Mouse (Mus musculus) midbrain, embryonic 14.5 days (tissue): Measurements from ENCODE around the gene Gm21985. TPM values are rescaled to one million over a fixed set of nuclear protein-coding genes. Genes with fewer than 3 reads are reported as not detected.

Source experiments
- ATAC-seq: fragments of 200-750 bp; cut with Nextera tagmentation; 2 replicates; pipeline ENCODE4 v1.8.0; 2017; ENCODE audit warnings: moderate number of reproducible peaks, moderate library complexity; ENCODE audit not compliant: low FRiP score, low TSS enrichment
- DNase-seq: peaks from one replicate; pipeline ENCODE4 v3.0.0-alpha.2; 2015
- H3K27ac ChIP-seq: fragments of 300-500 bp; sonication (generic); replicated peaks from 2 replicates; pipeline ENCODE4 v1.5.1; 2014; ENCODE audit warnings: mild to moderate bottlenecking, low read depth, low read length, moderate library complexity
- H3K27me3 ChIP-seq: fragments of 300-500 bp; sonication (generic); 2 replicates; pipeline ENCODE4 v1.6.1; 2014; ENCODE audit warnings: low read length, control low read depth, mixed read lengths; ENCODE audit not compliant: control insufficient read depth, insufficient read depth
- H3K36me3 ChIP-seq: fragments of 300-500 bp; sonication (generic); 2 replicates; pipeline ENCODE4 v1.6.1; 2014; ENCODE audit warnings: low read length, control low read depth; ENCODE audit not compliant: control insufficient read depth, insufficient read depth
- H3K4me1 ChIP-seq: fragments of 300-500 bp; sonication (generic); 2 replicates; pipeline ENCODE4 v1.6.1; 2014; ENCODE audit warnings: mild to moderate bottlenecking, antibody characterized with exemption, low read length, control low read depth; ENCODE audit not compliant: control insufficient read depth, insufficient read depth
- H3K4me2 ChIP-seq: fragments of 300-500 bp; sonication (generic); 2 replicates; pipeline ENCODE4 v1.6.1; 2014; ENCODE audit warnings: mild to moderate bottlenecking, low read length, moderate library complexity
- H3K4me3 ChIP-seq: fragments of 300-500 bp; sonication (generic); replicated peaks from 2 replicates; pipeline ENCODE4 v1.5.1; 2014; ENCODE audit warnings: low read depth, low read length
- H3K9ac ChIP-seq: fragments of 300-500 bp; sonication (generic); replicated peaks from 2 replicates; pipeline ENCODE4 v1.6.1; 2014; ENCODE audit warnings: mild to moderate bottlenecking, low read length, moderate library complexity
- H3K9me3 ChIP-seq: fragments of 300-500 bp; sonication (generic); 2 replicates; pipeline ENCODE4 v1.6.1; 2016; ENCODE audit warnings: low read length, control low read depth, mixed read lengths; ENCODE audit not compliant: control insufficient read depth
- WGBS: fragments of 180-500 bp; shearing (Covaris S2); extraction: QIAGEN DNeasy Blood & Tissue Kit; methylation state at CpG from one replicate; pipeline ENCODE4 v1.1.7; 2014; 5-methylcytosine and 5-hydroxymethylcytosine counted together
- polyA plus RNA-seq: library from polyadenylated mRNA; unstranded; fragments of >200 nt; fragmentation: Nextera tagmentation; extraction: Ambion mirVana; gene quantifications from 2 replicates; pipeline ENCODE4 v1.2.1, GENCODE M21; 2014

The Gm21985 gene
- polyA plus RNA-seq, 1 experiment from 2014 or later = not detected

DNA sequence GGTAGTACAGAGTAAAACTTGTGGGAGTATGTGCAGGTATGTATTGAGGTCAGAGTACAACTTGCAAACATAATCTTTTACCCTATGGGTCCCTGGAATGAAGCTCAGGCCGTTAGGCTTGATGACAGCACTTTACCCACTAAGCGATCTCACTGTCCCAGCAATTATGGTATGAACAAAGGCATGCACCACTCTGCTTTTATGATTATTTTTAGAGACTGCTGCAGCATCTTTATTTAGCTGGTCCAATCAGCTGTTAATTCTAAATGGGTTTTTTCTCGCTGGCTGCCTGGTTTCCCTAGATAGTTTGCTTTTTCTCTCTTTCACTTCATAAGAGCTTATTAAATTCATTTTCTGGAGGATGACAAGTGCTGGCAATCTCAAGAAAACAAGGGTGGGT is 30.1 kb downstream of the Gm21985 start:
- Histone ChIP-seq H3K9ac (no peak overlapping the region), H3K4me2 (no peak overlapping the region), H3K4me1 (no peaks in the 10 kb centered on the region), H3K27ac (no peak overlapping the region), H3K4me3 (no peak overlapping the region), H3K36me3 (no peaks in the 10 kb centered on the region), H3K9me3 (no peaks in the 10 kb centered on the region), H3K27me3 (no peaks in the 10 kb centered on the region)
- ATAC-seq (no peak), DNase-seq (no peak)
- WGBS = 83% methylated on average over 3 of the region's 3 CpGs

DNA sequence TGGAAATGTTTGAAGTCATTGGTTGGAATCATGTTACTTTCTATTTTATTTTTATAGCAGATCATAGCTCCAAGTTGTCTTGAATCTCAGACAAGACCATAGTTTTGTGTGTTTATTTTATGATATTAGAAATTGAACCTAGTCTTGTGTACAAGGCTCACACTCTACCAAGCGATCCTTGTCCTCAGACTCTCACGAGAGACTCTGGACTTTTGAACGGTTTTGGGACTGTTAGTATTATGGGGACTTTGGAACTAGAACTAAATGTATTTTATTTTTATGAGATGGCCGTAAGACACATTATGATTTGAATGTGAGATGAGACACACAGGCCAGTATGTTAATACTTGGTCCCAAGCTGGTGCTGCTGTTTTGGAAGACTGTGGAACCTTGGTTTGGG is 32.1 kb downstream of the Gm21985 start:
- no peak overlapping the region for H3K27ac ChIP-seq
- H3K27me3 ChIP-seq = no peaks in the 10 kb centered on the region
- no peak overlapping the region for H3K9ac ChIP-seq
- DNase-seq (no peak), ATAC-seq (no peak)
- H3K4me2 ChIP-seq = no peak overlapping the region
- H3K4me1 ChIP-seq = no peaks in the 10 kb centered on the region
- H3K4me3 ChIP-seq = no peak overlapping the region
- H3K9me3 ChIP-seq = no peaks in the 10 kb centered on the region
- no peaks in the 10 kb centered on the region for H3K36me3 ChIP-seq
- WGBS = 94% methylated on average over 4 of the region's 4 CpGs

DNA sequence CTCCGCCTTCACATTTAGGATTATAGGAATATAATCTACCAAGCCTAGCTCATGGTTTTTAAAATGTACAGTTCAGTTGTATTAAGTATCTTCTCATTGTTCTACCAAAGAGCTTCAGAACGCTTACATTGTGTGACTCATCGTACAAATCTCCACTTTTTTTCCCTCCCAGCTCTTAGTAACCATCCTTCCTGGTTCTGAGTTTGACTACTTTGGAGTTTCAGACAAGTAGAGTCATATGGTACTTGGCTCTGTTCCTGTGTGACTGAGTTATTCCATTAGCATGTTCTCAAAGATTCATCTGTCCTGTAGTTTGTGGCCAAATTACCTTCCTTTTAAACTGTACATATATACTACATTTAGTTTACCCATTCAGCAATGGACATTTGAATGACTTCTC is 42.6 kb downstream of the Gm21985 start:
- Histone ChIP-seq H3K36me3 (no peaks in the 10 kb centered on the region), H3K4me3 (no peak overlapping the region), H3K27ac (no peak overlapping the region), H3K9me3 (no peaks in the 10 kb centered on the region), H3K9ac (no peak overlapping the region), H3K27me3 (no peaks in the 10 kb centered on the region), H3K4me2 (no peak overlapping the region), H3K4me1 (no peaks in the 10 kb centered on the region)
- DNase-seq = no peak
- WGBS = 98% methylated on average over 3 of the region's 3 CpGs
- ATAC-seq = no peak

DNA sequence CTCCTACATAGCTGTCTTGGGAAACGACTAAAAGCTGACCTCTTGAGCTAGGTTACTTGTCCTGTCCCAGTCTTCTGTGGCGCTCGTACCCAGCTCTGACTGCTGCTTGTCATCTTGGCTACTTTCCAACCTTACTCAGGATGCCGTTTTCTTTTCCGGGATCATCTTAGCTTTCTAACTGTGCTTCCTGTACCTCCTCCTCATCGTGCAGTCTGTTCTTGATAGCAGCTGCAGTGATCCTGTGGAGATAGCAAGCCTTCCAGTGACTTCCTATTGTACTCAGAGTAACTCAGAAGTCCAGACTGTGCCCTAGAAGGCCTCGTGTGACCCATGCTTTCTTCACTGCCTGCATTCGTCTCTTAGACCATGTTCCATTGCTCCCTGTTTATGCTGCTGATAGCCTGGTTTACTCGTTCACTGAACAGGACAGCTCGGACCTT is 43.1 kb downstream of the Gm21985 start:
- ATAC-seq = no peak
- no peak overlapping the region for H3K4me3 ChIP-seq
- no peaks in the 10 kb centered on the region for H3K9me3 ChIP-seq
- 84% methylated on average over 10 of the region's 10 CpGs for WGBS
- H3K27me3 ChIP-seq = no peaks in the 10 kb centered on the region
- H3K4me2 ChIP-seq = no peak overlapping the region
- H3K4me1 ChIP-seq = no peaks in the 10 kb centered on the region
- no peak for DNase-seq
- H3K27ac ChIP-seq = no peak overlapping the region
- no peaks in the 10 kb centered on the region for H3K36me3 ChIP-seq
- no peak overlapping the region for H3K9ac ChIP-seq

DNA sequence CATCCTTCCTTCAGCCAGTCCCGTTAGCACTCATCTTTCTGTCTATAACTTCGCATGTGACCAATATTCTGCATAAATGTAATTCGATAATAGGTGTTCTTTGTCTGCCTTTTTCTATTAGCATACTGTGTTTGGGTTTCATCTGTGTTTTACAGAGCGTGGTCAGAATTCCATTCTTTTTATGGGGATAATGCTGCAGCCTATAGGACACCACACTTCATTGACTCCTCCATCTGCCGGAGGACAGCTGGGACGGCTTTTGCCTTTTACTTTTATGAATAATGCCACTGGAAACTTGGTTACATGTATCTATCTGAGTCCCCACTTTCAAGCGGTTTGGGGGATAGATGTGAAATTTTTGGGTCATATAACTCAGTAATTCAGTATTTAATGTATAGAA is 49.5 kb downstream of the Gm21985 start:
- 84% methylated on average over 7 of the region's 7 CpGs for WGBS
- no peak for ATAC-seq
- no peaks in the 10 kb centered on the region for H3K36me3 ChIP-seq
- DNase-seq = no peak
- no peak overlapping the region for H3K4me2 ChIP-seq
- no peak overlapping the region for H3K9ac ChIP-seq
- H3K4me3 ChIP-seq = no peak overlapping the region
- H3K9me3 ChIP-seq = no peaks in the 10 kb centered on the region
- H3K4me1 ChIP-seq = no peaks in the 10 kb centered on the region
- H3K27me3 ChIP-seq = no peaks in the 10 kb centered on the region
- H3K27ac ChIP-seq = no peak overlapping the region

DNA sequence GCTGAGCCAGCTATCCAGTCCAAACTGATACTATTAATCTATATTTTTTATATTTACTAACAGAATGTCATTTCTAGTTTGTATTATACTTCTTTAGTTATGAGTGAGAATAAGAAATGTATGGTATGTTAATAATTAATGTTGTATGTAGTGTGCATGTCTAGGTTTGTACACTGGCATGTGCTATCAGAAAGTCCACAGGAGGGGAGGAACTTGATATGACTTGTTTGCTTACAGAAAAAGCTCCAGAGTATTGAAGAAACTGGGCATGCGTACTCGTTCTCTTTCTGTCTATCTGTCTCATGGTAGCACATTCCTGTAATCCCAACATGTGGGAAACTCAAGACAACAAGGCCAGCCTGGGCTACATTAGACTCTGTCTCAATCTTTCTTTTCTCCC is 52.1 kb downstream of the Gm21985 start:
- ATAC-seq (no peak), DNase-seq (no peak)
- Histone ChIP-seq H3K27ac (no peak overlapping the region), H3K9me3 (no peaks in the 10 kb centered on the region), H3K27me3 (no peaks in the 10 kb centered on the region), H3K9ac (no peak overlapping the region), H3K4me1 (no peaks in the 10 kb centered on the region), H3K36me3 (no peaks in the 10 kb centered on the region), H3K4me2 (no peak overlapping the region), H3K4me3 (no peak overlapping the region)
- 86% methylated on average over 2 of the region's 2 CpGs for WGBS

DNA sequence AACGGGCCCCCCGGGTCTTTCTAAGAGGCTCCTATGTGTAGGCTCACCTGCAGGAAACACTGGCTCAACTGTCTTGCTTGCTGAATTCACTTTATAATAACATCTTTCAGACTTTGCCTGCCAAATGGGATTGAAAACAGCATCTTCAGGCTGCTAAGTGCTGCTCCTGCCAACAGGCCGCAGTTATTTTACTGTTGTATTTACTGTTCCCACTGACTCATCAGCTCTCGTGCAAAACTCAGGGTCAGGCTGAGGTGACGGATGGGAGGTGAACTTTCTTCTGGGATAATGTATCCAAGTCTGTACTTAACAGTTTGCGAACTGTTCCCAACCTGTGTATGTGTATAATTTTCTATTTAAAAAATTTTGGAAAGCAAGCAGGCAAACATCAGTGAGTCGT is 52.8 kb downstream of the Gm21985 start:
- DNase-seq = no peak
- H3K9ac ChIP-seq = no peak overlapping the region
- no peaks in the 10 kb centered on the region for H3K9me3 ChIP-seq
- ATAC-seq = no peak
- no peaks in the 10 kb centered on the region for H3K4me1 ChIP-seq
- H3K27ac ChIP-seq = no peak overlapping the region
- WGBS = 88% methylated on average over 7 of the region's 7 CpGs
- H3K4me2 ChIP-seq = no peak overlapping the region
- H3K27me3 ChIP-seq = no peaks in the 10 kb centered on the region
- H3K36me3 ChIP-seq = no peaks in the 10 kb centered on the region
- H3K4me3 ChIP-seq = no peak overlapping the region

DNA sequence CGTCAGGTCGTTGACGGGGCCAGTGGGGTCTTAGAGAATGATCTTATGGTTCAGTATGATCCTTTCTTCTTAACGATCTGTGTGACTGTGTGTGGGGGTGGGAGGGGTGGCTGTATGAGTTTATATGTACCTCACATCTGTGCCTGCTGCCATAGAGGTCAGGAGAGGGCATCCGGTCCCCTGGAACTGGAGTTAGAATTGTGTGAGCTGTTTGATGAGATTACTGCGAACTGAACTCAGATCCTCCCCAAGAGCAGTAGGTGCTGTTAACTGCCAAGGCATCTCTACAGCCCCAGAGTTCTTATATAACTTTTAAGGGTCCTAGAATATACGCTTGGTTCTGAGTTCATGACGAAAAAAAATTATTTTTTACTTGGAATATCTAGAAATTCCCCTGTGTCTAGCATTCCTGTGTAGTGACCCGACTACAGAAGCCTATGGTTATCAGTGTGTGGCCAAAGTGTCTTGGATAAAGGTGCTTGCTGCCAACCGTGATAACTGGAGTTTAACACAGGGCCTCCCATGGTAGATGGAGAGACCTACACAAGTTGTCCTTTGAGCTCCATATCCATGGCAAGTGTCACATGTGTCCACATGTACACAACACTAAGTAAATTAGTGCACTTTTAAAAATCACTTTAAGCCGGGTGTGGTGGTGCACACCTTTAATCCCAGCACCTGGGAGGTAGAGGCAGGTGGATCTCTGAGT is 62.1 kb downstream of the Gm21985 start:
- H3K36me3 ChIP-seq = no peaks in the 10 kb centered on the region
- no peak overlapping the region for H3K9ac ChIP-seq
- H3K27me3 ChIP-seq = no peaks in the 10 kb centered on the region
- DNase-seq (no peak), ATAC-seq (no peak)
- H3K4me1 ChIP-seq = no peaks in the 10 kb centered on the region
- WGBS = 91% methylated on average over 11 of the region's 11 CpGs
- no peak overlapping the region for H3K27ac ChIP-seq
- H3K4me3 ChIP-seq = no peak overlapping the region
- H3K9me3 ChIP-seq = no peaks in the 10 kb centered on the region
- H3K4me2 ChIP-seq = no peak overlapping the region

DNA sequence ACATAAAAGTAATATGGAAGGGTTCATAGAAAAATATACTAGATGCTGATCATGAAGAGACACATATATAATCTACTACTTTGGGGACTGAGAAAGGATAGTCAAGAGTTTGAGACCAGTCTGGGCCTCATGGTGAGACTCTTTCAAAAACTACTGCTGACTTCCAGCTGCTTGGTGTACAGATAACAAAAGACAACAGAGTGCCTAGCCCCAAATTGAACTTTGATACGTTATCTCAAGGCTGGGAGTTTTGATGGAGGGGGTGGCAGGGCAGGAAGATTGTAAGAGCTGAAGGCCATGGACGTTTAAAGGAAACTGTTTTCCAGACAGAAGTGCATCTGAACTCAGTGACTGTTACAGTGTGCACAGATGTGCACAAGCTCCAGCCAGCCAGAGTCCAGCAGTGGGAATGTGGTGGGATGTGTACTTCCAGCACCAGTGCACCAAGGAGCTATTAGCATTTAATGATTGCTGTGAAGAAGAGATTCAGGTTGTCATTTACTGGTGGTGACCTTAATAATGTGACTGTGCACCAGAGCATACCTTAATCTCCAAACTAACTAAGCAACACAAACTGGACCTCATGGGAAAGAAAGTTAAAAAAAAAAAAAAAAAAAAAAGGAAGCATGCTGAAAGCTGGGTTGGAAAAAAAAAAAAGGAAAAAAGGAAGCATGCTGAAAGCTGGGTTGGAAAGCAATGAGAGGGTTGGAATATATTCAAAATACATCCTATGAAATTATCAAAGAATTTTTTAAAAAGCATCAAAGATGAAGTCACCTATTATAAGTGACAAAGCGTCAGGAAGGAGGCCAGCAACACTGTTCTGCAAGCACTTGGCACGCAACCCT is 66.2 kb downstream of the Gm21985 start:
- H3K9me3 ChIP-seq = no peaks in the 10 kb centered on the region
- no peaks in the 10 kb centered on the region for H3K27me3 ChIP-seq
- ATAC-seq (no peak), DNase-seq (no peak)
- H3K9ac ChIP-seq = no peak overlapping the region
- H3K4me2 ChIP-seq = no peak overlapping the region
- peaks cover 24% of the 10 kb centered on the region for H3K36me3 ChIP-seq
- no peak overlapping the region for H3K4me3 ChIP-seq
- no peak overlapping the region for H3K27ac ChIP-seq
- WGBS = 85% methylated on average over 4 of the region's 4 CpGs
- H3K4me1 ChIP-seq = no peaks in the 10 kb centered on the region
